Mouse (Mus musculus) kidney, embryonic 16.5 days (tissue): ENCODE measurements around the gene Hmx1. TPM values are rescaled to one million over a fixed set of nuclear protein-coding genes. Genes with fewer than 3 reads are reported as not detected.

Experiments used
- ATAC-seq: fragments of 200-750 bp; cut with Nextera tagmentation; 2 replicates; pipeline ENCODE4 v1.8.0; 2017; ENCODE audit warnings: moderate TSS enrichment; ENCODE audit not compliant: low FRiP score, low TSS enrichment
- H3K27ac ChIP-seq: fragments of 300-500 bp; sonication (generic); 2 replicates; pipeline ENCODE4 v1.5.1; 2014; ENCODE audit warnings: low read length
- H3K27me3 ChIP-seq: fragments of 300-500 bp; sonication (generic); 2 replicates; pipeline ENCODE4 v1.6.1; 2014; ENCODE audit warnings: low read length, control low read depth, mixed read lengths; ENCODE audit not compliant: insufficient read depth
- H3K36me3 ChIP-seq: fragments of 300-500 bp; sonication (generic); 2 replicates; pipeline ENCODE4 v1.6.1; 2014; ENCODE audit warnings: low read length, control low read depth, mixed read lengths; ENCODE audit not compliant: insufficient read depth
- H3K4me1 ChIP-seq: fragments of 300-500 bp; sonication (generic); 2 replicates; pipeline ENCODE4 v1.6.1; 2014; ENCODE audit warnings: low read length, control low read depth, mixed read lengths; ENCODE audit not compliant: insufficient read depth
- H3K4me2 ChIP-seq: fragments of 300-500 bp; sonication (generic); replicated peaks from 2 replicates; pipeline ENCODE4 v1.6.1; 2014; ENCODE audit warnings: low read depth, low read length
- H3K4me3 ChIP-seq: fragments of 300-500 bp; sonication (generic); 2 replicates; pipeline ENCODE4 v1.5.1; 2014; ENCODE audit warnings: mild to moderate bottlenecking, low read length
- H3K9ac ChIP-seq: fragments of 300-500 bp; sonication (generic); replicated peaks from 2 replicates; pipeline ENCODE4 v1.6.1; 2014; ENCODE audit warnings: low read length
- H3K9me3 ChIP-seq: fragments of 300-500 bp; sonication (generic); 2 replicates; pipeline ENCODE4 v1.6.1; 2016; ENCODE audit warnings: low read length, control low read depth
- WGBS: fragments of 180-500 bp; shearing (Covaris S2); extraction: QIAGEN DNeasy Blood & Tissue Kit; methylation state at CpG from one replicate; pipeline ENCODE4 v1.1.7; 2014; 5-methylcytosine and 5-hydroxymethylcytosine counted together
- polyA plus RNA-seq: library from polyadenylated mRNA; unstranded; fragments of >200 nt; fragmentation: Nextera tagmentation; extraction: Ambion mirVana; gene quantifications from 2 replicates; pipeline ENCODE4 v1.2.1, GENCODE M21; 2015

Hmx1 gene
- polyA plus RNA-seq, 1 experiment from 2014 or later, result not detected

DNA sequence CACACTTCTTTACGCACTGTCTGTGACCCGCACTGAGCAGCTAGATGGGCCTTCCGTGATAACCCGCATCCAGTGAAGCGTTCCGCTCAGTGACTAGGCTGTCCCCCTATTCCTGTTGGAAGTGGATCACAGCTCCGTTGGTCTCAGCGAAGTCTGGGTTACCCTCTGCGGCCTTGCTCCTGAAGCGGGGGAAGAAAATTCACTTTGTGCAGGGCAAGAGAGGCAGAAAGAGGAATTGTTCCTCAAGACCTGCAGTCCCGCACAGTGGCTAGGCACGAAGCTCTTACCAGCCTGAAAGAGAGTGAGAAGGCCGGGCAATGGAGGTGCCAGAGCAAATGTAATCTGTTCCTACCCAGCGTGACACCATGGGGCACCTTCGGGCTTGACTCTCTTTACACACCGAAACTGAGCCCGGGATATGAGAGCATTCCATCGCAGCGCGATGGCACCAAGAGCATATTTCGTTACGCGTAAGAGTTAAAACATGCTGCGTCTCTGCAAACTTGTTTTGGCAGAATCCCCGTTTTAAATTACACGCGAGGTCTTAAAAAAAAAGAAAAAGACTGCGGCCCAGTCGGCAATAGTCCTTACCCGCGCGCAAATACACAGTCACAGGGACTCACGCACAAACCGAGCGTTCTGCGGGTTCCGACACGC is 946 bp upstream of the Hmx1 start:
- Histone ChIP-seq H3K36me3 (no peaks in the 10 kb centered on the region), H3K27ac (no peak overlapping the region), H3K27me3 (peaks cover 100% of the 10 kb centered on the region), H3K4me2 (peak overlapping the region; percentile 78), H3K9me3 (no peaks in the 10 kb centered on the region), H3K9ac (no peak overlapping the region), H3K4me1 (peaks cover 19% of the 10 kb centered on the region), H3K4me3 (peak overlapping the region; percentile 57)
- no peak for ATAC-seq
- 2% methylated on average over 38 of the region's 38 CpGs for WGBS

GRCm38 (mm10) chr5:35389441-35389840 is 533 bp downstream of the Hmx1 start:
- H3K4me3 ChIP-seq, result peak overlapping the region; percentile 57; the same call in 1 of the 2 replicates
- H3K27me3 ChIP-seq, result peaks cover 100% of the 10 kb centered on the region
- H3K4me1 ChIP-seq, result peaks cover 19% of the 10 kb centered on the region
- WGBS, result 4% methylated on average over 11 of the region's 11 CpGs
- no peak overlapping the region for H3K27ac ChIP-seq
- ATAC-seq, result no peak
- no peak overlapping the region for H3K4me2 ChIP-seq
- H3K9me3 ChIP-seq, result no peaks in the 10 kb centered on the region
- no peaks in the 10 kb centered on the region for H3K36me3 ChIP-seq
- H3K9ac ChIP-seq, result no peak overlapping the region

GRCm38 (mm10) chr5:35389915-35390314 is 1.0 kb downstream of the Hmx1 start:
- H3K36me3 ChIP-seq, result no peaks in the 10 kb centered on the region
- H3K4me3 ChIP-seq, result no peak overlapping the region
- no peak overlapping the region for H3K27ac ChIP-seq
- H3K27me3 ChIP-seq, result peaks cover 100% of the 10 kb centered on the region
- H3K9me3 ChIP-seq, result no peaks in the 10 kb centered on the region
- peaks cover 19% of the 10 kb centered on the region for H3K4me1 ChIP-seq
- H3K9ac ChIP-seq, result no peak overlapping the region
- no peak overlapping the region for H3K4me2 ChIP-seq
- ATAC-seq, result 0 out of 2 replicates have a peak, but pooled peaks have one; percentile 11
- 18% methylated on average over 3 of the region's 3 CpGs for WGBS

DNA sequence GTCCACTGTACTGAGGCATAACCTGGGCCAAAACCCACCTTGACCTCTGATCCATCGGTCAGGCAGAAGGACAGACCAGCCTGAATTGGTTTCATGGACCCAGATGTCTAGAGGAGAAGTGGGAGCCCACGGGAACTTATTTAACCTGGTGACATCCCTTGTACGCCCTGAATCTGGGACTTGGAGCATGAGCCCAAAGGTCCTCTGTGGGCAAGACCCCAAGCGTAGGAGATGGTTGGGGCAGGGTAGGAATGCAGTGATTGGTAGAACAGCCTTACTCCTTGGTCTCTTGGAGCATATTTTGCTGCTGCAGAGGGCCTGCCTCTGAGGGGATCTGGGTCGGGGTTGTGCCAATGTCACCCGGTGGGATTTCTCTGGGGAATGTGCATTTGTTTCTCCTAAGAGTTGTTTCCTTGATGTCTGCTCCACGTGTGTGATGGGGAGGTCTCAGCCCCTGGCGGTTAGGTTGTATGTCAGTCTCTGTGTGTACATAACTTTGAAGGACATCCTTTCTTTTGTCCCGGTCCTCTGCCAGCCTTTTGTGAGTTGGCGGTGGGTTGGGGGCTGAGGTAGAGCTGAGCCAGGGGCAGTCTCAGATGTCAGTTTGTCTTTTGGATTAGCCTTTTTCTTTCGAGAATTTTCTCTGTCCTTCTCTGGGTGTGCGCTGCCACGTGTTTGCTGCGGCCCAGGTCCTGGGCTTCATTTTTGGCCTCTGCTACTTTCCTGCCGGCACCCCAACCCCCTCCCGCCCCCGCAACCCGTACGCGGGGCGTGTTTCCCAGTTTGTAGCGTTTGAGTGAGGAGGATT is 2.1 kb downstream of the Hmx1 start:
- Histone ChIP-seq H3K27ac (no peak overlapping the region), H3K36me3 (no peaks in the 10 kb centered on the region), H3K27me3 (peaks cover 100% of the 10 kb centered on the region), H3K4me3 (peak overlapping the region; percentile 42), H3K4me1 (peaks cover 19% of the 10 kb centered on the region), H3K9ac (no peak overlapping the region), H3K4me2 (peak overlapping the region; percentile 55), H3K9me3 (no peaks in the 10 kb centered on the region)
- 2% methylated on average over 22 of the region's 22 CpGs for WGBS
- ATAC-seq, result no peak

DNA sequence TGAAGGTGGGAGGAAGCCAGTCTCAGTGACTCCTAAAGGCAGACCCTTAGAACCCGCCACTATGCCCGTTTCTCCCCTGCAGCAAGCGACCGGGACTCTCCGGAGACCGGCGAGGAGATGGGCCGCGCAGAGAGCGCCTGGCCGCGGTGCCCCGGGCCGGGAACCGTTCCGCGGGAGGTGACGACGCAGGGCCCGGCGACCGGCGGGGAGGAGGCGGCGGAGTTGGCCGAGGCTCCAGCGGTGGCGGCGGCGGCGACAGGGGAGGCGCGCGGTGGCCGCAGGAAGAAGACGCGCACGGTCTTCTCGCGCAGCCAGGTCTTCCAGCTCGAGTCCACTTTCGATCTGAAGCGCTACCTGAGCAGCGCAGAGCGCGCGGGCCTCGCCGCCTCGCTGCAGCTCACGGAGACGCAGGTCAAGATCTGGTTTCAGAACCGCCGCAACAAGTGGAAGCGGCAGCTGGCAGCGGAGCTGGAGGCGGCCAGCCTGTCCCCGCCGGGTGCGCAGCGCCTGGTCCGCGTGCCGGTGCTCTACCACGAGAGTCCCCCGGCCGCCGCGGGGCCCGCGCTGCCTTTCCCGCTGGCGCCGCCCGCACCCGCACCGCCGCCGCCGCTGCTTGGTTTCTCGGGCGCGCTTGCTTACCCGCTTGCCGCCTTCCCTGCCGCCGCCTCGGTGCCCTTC is 2.9 kb downstream of the Hmx1 start:
- H3K27ac ChIP-seq, result no peak overlapping the region
- no peaks in the 10 kb centered on the region for H3K9me3 ChIP-seq
- H3K4me2 ChIP-seq, result peak overlapping the region; percentile 55
- no peak overlapping the region for H3K9ac ChIP-seq
- H3K4me1 ChIP-seq, result peaks cover 19% of the 10 kb centered on the region
- ATAC-seq, result no peak
- WGBS, result under 1% methylated on average over 73 of the region's 88 CpGs
- peak overlapping the region; percentile 42 for H3K4me3 ChIP-seq
- H3K27me3 ChIP-seq, result peaks cover 98% of the 10 kb centered on the region
- no peaks in the 10 kb centered on the region for H3K36me3 ChIP-seq

DNA sequence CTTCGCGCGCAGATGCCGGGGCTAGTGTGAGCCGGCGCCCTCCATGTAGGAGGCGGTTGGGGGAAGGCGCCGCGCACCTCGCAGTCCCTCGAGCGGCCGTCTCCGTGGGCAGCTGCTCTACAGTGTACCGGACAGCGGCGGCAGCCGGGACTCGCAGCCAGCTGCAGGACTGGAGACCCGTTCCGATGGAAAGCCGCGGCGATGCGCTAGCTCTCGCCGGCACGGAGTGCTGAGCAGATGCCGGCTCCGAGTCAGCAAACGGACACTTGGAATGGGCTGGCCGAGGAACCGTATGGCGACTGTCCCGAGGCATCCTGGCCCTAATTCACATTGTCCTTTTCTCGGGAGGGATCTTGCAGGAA is 3.4 kb downstream of the Hmx1 start:
- H3K36me3 ChIP-seq, result no peaks in the 10 kb centered on the region
- peaks cover 20% of the 10 kb centered on the region for H3K4me1 ChIP-seq
- H3K27me3 ChIP-seq, result peaks cover 98% of the 10 kb centered on the region
- H3K4me2 ChIP-seq, result peak overlapping the region; percentile 55
- WGBS, result under 1% methylated on average over 37 of the region's 37 CpGs
- no peaks in the 10 kb centered on the region for H3K9me3 ChIP-seq
- H3K27ac ChIP-seq, result no peak overlapping the region
- ATAC-seq, result no peak
- no peak overlapping the region for H3K9ac ChIP-seq
- H3K4me3 ChIP-seq, result peak overlapping the region; percentile 42

DNA sequence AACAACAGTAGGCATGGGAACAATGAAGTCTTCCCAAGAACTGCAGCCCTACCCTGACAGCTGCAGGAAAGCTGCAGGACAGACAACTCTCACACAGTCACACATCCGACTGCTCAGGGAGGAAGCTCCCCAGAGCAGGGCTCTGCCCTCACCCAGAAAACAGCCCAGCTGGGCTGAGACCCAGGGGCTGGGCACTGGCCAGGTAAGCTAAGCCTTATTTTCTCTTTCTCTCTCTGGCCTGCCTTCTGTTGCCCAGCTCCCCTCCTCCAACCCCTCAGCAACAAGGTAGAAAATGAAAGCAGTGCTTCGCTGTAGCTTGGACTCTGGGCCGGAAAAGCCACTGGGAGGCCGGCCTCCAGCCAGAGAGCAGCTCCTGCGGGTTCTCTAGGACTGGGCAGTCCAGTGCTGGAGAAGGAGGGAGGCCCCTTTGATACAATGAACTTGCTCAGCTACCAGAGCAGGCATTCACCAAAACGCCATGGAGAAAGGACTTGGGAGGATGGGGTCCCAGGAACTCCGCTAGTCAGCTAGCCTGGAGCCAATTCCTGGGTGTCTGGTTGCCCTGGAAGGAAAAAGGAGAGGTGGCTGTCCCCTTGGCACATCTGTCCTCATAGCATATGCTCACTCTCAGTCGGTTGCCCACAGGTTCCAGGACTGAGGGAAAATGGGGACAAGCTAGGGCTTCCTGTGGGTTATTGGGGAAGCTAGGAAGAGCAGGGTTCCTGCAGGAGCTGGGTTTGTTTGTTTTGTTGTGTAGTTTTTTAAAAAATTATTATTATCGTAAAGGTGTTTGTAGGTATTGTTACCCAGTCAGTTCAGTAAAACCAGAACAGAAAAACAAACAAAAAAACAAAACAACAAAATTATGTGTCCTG is 6.9 kb downstream of the Hmx1 start:
- peak overlapping the region; percentile 2; the same call in 1 of the 2 replicates for H3K4me3 ChIP-seq
- H3K4me2 ChIP-seq, result no peak overlapping the region

GRCm38 (mm10) chr5:35396976-35397641 is 8.2 kb downstream of the Hmx1 start:
- WGBS, result under 1% methylated on average over 57 of the region's 57 CpGs
- Histone ChIP-seq H3K4me1 (peaks cover 6% of the 10 kb centered on the region), H3K4me2 (peak overlapping the region; percentile 17), H3K27me3 (peaks cover 98% of the 10 kb centered on the region), H3K9me3 (no peaks in the 10 kb centered on the region), H3K9ac (no peak overlapping the region), H3K4me3 (peak overlapping the region; percentile 22), H3K36me3 (no peaks in the 10 kb centered on the region), H3K27ac (no peak overlapping the region)
- ATAC-seq, result no peak

More for the DNA sequence above, 6.9 kb downstream of the Hmx1 start:
- Histone ChIP-seq H3K36me3 (no peaks in the 10 kb centered on the region), H3K4me1 (peaks cover 12% of the 10 kb centered on the region), H3K9ac (no peak overlapping the region), H3K27me3 (peaks cover 98% of the 10 kb centered on the region), H3K9me3 (no peaks in the 10 kb centered on the region), H3K27ac (no peak overlapping the region)
- WGBS, result 6% methylated on average over 9 of the region's 9 CpGs
- no peak for ATAC-seq
